Mouse (Mus musculus): Measurements from ENCODE around the gene Plpp3.

The Plpp3 gene

GRCm38 (mm10) chr4:105230127-105230526, 73.0 kb downstream of the Plpp3 start:
- TF ChIP-seq POU5F1 (IDR thresholded peaks at IDR 0.05; ENCODE audit: borderline replicate concordance, low read length) (no peak), NANOG (IDR thresholded peaks at IDR 0.05; ENCODE audit: borderline replicate concordance, low read length) (no peak), CTCF (conservative IDR thresholded peaks at IDR 0.05; ENCODE audit: low read length) (no peak)
- H3K27me3 ChIP-seq (ENCODE audit: insufficient read depth, low read length): no peaks in the 10 kb centered on the region
- peaks cover 45% of the 10 kb centered on the region for H3K4me1 ChIP-seq (replicated peaks; ENCODE audit: low read depth, low read length)
- H3K9me3 ChIP-seq (ENCODE audit: low read length): no peaks in the 10 kb centered on the region
- no peak overlapping the region for H3K4me3 ChIP-seq (replicated peaks; ENCODE audit: low read length)
- peaks cover 30% of the 10 kb centered on the region for H3K36me3 ChIP-seq (ENCODE audit: insufficient read depth, low read length)

- H3K27me3 ChIP-seq (ENCODE audit: insufficient read depth, low read length): peaks cover 8% of the 10 kb centered on the region
- H3K36me3 ChIP-seq (ENCODE audit: insufficient read depth, low read length): no peaks in the 10 kb centered on the region
- H3K4me3 ChIP-seq (replicated peaks; ENCODE audit: low read length): peak overlapping the region; percentile 57
- TF ChIP-seq CTCF (conservative IDR thresholded peaks at IDR 0.05; ENCODE audit: low read length) (no peak), NANOG (IDR thresholded peaks at IDR 0.05; ENCODE audit: borderline replicate concordance, low read length) (no peak), POU5F1 (IDR thresholded peaks at IDR 0.05; ENCODE audit: borderline replicate concordance, low read length) (no peak)
- H3K9me3 ChIP-seq (ENCODE audit: low read length): peaks cover 11% of the 10 kb centered on the region
- peaks cover 49% of the 10 kb centered on the region for H3K4me1 ChIP-seq (replicated peaks; ENCODE audit: low read depth, low read length)
Observed at GRCm38 (mm10) chr4:105240233-105240632, 83.1 kb downstream of the Plpp3 start.

- TF ChIP-seq CTCF (conservative IDR thresholded peaks at IDR 0.05; ENCODE audit: low read length): no peak
- Histone ChIP-seq H3K4me3 (replicated peaks; ENCODE audit: low read length) (no peak overlapping the region), H3K4me1 (replicated peaks; ENCODE audit: low read depth, low read length) (peaks cover 46% of the 10 kb centered on the region), H3K36me3 (ENCODE audit: insufficient read depth, low read length) (no peaks in the 10 kb centered on the region), H3K9me3 (ENCODE audit: low read length) (peaks cover 11% of the 10 kb centered on the region), H3K27me3 (ENCODE audit: insufficient read depth, low read length) (peaks cover 17% of the 10 kb centered on the region)
Observed at GRCm38 (mm10) chr4:105244931-105245330, 87.8 kb downstream of the Plpp3 start.

- H3K27me3 ChIP-seq (ENCODE audit: insufficient read depth, low read length): peaks cover 17% of the 10 kb centered on the region
- TF ChIP-seq NANOG (IDR thresholded peaks at IDR 0.05; ENCODE audit: borderline replicate concordance, low read length): no peak
- TF ChIP-seq CTCF (conservative IDR thresholded peaks at IDR 0.05; ENCODE audit: low read length): no peak
- TF ChIP-seq POU5F1 (IDR thresholded peaks at IDR 0.05; ENCODE audit: borderline replicate concordance, low read length): no peak
- peaks cover 41% of the 10 kb centered on the region for H3K4me1 ChIP-seq (replicated peaks; ENCODE audit: low read depth, low read length)
Observed at GRCm38 (mm10) chr4:105245479-105245944, 88.4 kb downstream of the Plpp3 start.

GRCm38 (mm10) chr4:105246331-105246730, 89.2 kb downstream of the Plpp3 start:
- H3K36me3 ChIP-seq (ENCODE audit: insufficient read depth, low read length): no peaks in the 10 kb centered on the region
- peaks cover 32% of the 10 kb centered on the region for H3K4me1 ChIP-seq (replicated peaks; ENCODE audit: low read depth, low read length)
- peak overlapping the region; percentile 37; the same call in 1 of the 2 replicates for H3K4me3 ChIP-seq (replicated peaks; ENCODE audit: low read length)
- H3K9me3 ChIP-seq (ENCODE audit: low read length): peaks cover 11% of the 10 kb centered on the region
- TF ChIP-seq CTCF (conservative IDR thresholded peaks at IDR 0.05; ENCODE audit: low read length): no peak
- no peak for TF ChIP-seq NANOG (IDR thresholded peaks at IDR 0.05; ENCODE audit: borderline replicate concordance, low read length)
- no peak for TF ChIP-seq POU5F1 (IDR thresholded peaks at IDR 0.05; ENCODE audit: borderline replicate concordance, low read length)
- H3K27me3 ChIP-seq (ENCODE audit: insufficient read depth, low read length): peaks cover 18% of the 10 kb centered on the region

More at GRCm38 (mm10) chr4:105245479-105245944, 88.4 kb downstream of the Plpp3 start:
- no peaks in the 10 kb centered on the region for H3K36me3 ChIP-seq (ENCODE audit: insufficient read depth, low read length)
- H3K4me3 ChIP-seq (replicated peaks; ENCODE audit: low read length): peak overlapping the region; percentile 37
- H3K9me3 ChIP-seq (ENCODE audit: low read length): peaks cover 11% of the 10 kb centered on the region

GRCm38 (mm10) chr4:105248161-105248560, 91.0 kb downstream of the Plpp3 start:
- Histone ChIP-seq H3K27me3 (ENCODE audit: insufficient read depth, low read length) (peaks cover 22% of the 10 kb centered on the region), H3K36me3 (ENCODE audit: insufficient read depth, low read length) (no peaks in the 10 kb centered on the region), H3K4me1 (replicated peaks; ENCODE audit: low read depth, low read length) (peaks cover 20% of the 10 kb centered on the region), H3K9me3 (ENCODE audit: low read length) (peaks cover 11% of the 10 kb centered on the region), H3K4me3 (replicated peaks; ENCODE audit: low read length) (no peak overlapping the region)
- TF ChIP-seq CTCF (conservative IDR thresholded peaks at IDR 0.05; ENCODE audit: low read length) (no peak), POU5F1 (IDR thresholded peaks at IDR 0.05; ENCODE audit: borderline replicate concordance, low read length) (no peak), NANOG (IDR thresholded peaks at IDR 0.05; ENCODE audit: borderline replicate concordance, low read length) (no peak)

GRCm38 (mm10) chr4:105249283-105249682, 92.1 kb downstream of the Plpp3 start:
- no peak overlapping the region for H3K4me3 ChIP-seq (replicated peaks; ENCODE audit: low read length)
- no peaks in the 10 kb centered on the region for H3K36me3 ChIP-seq (ENCODE audit: insufficient read depth, low read length)
- TF ChIP-seq CTCF (conservative IDR thresholded peaks at IDR 0.05; ENCODE audit: low read length) (no peak), NANOG (IDR thresholded peaks at IDR 0.05; ENCODE audit: borderline replicate concordance, low read length) (no peak), POU5F1 (IDR thresholded peaks at IDR 0.05; ENCODE audit: borderline replicate concordance, low read length) (no peak)
- H3K4me1 ChIP-seq (replicated peaks; ENCODE audit: low read depth, low read length): peaks cover 19% of the 10 kb centered on the region
- H3K27me3 ChIP-seq (ENCODE audit: insufficient read depth, low read length): peaks cover 24% of the 10 kb centered on the region
- peaks cover 4% of the 10 kb centered on the region for H3K9me3 ChIP-seq (ENCODE audit: low read length)

- no peaks in the 10 kb centered on the region for H3K9me3 ChIP-seq (ENCODE audit: low read length)
- H3K4me1 ChIP-seq (replicated peaks; ENCODE audit: low read depth, low read length): peaks cover 5% of the 10 kb centered on the region
- no peak overlapping the region for H3K4me3 ChIP-seq (replicated peaks; ENCODE audit: low read length)
- H3K36me3 ChIP-seq (ENCODE audit: insufficient read depth, low read length): no peaks in the 10 kb centered on the region
- peaks cover 12% of the 10 kb centered on the region; the same call in 1 of the 2 replicates for H3K27me3 ChIP-seq (ENCODE audit: insufficient read depth, low read length)
- TF ChIP-seq NANOG (IDR thresholded peaks at IDR 0.05; ENCODE audit: borderline replicate concordance, low read length) (no peak), CTCF (conservative IDR thresholded peaks at IDR 0.05; ENCODE audit: low read length) (no peak), POU5F1 (IDR thresholded peaks at IDR 0.05; ENCODE audit: borderline replicate concordance, low read length) (no peak)
Observed at GRCm38 (mm10) chr4:105250946-105251345, 93.8 kb downstream of the Plpp3 start.

GRCm38 (mm10) chr4:105252044-105252443, 94.9 kb downstream of the Plpp3 start:
- 0 out of 2 replicates have a peak, but pooled peaks cover 7% of the 10 kb centered on the region for H3K27me3 ChIP-seq (ENCODE audit: insufficient read depth, low read length)
- H3K4me1 ChIP-seq (replicated peaks; ENCODE audit: low read depth, low read length): no peaks in the 10 kb centered on the region
- H3K4me3 ChIP-seq (replicated peaks; ENCODE audit: low read length): no peak overlapping the region
- no peaks in the 10 kb centered on the region for H3K36me3 ChIP-seq (ENCODE audit: insufficient read depth, low read length)
- no peaks in the 10 kb centered on the region for H3K9me3 ChIP-seq (ENCODE audit: low read length)
- TF ChIP-seq POU5F1 (IDR thresholded peaks at IDR 0.05; ENCODE audit: borderline replicate concordance, low read length): no peak
- TF ChIP-seq CTCF (conservative IDR thresholded peaks at IDR 0.05; ENCODE audit: low read length): no peak
- TF ChIP-seq NANOG (IDR thresholded peaks at IDR 0.05; ENCODE audit: borderline replicate concordance, low read length): no peak
